Mouse (Mus musculus) erythroblast, embryonic 14.5 days (primary cell): ENCODE measurements around the gene Bola2. TPM values are rescaled to one million over a fixed set of nuclear protein-coding genes. Genes with fewer than 3 reads are reported as not detected.

Experiments
- H3K27me3 ChIP-seq: 2 replicates; pipeline ENCODE4 v1.6.1; 2012; ENCODE audit warnings: inconsistent platforms; ENCODE audit not compliant: control insufficient read depth
- H3K36me3 ChIP-seq: 2 replicates; pipeline ENCODE4 v1.6.1; 2012; ENCODE audit warnings: mild to moderate bottlenecking, inconsistent platforms; ENCODE audit not compliant: control insufficient read depth
- H3K4me1 ChIP-seq: 2 replicates; pipeline ENCODE4 v1.6.1; 2012; ENCODE audit warnings: inconsistent platforms; ENCODE audit not compliant: control insufficient read depth
- H3K4me3 ChIP-seq: replicated peaks from 2 replicates; pipeline ENCODE3; 2012; ENCODE audit warnings: moderate library complexity, mild to moderate bottlenecking, inconsistent platforms
- H3K9me3 ChIP-seq: 2 replicates; pipeline ENCODE4 v1.6.1; 2012; ENCODE audit warnings: low read length, inconsistent platforms, mixed read lengths; ENCODE audit not compliant: control insufficient read depth
- GATA1 ChIP-seq: IDR thresholded peaks from 2 replicates; pipeline ENCODE4 v1.6.1; 2012; ENCODE audit warnings: low read length, inconsistent platforms, mixed read lengths
- TAL1 ChIP-seq: IDR thresholded peaks from 3 replicates; pipeline ENCODE4 v1.6.1; 2012; ENCODE audit warnings: low read length, inconsistent platforms, mixed read lengths
- polyA plus RNA-seq: library from polyadenylated mRNA; stranded (reverse); fragments of >175 nt; gene quantifications from 2 replicates; pipeline ENCODE4 v1.2.3, GENCODE M21; 2012

Bola2 gene
- polyA plus RNA-seq: 14.2 and 14.8 TPM in 2 replicates

DNA sequence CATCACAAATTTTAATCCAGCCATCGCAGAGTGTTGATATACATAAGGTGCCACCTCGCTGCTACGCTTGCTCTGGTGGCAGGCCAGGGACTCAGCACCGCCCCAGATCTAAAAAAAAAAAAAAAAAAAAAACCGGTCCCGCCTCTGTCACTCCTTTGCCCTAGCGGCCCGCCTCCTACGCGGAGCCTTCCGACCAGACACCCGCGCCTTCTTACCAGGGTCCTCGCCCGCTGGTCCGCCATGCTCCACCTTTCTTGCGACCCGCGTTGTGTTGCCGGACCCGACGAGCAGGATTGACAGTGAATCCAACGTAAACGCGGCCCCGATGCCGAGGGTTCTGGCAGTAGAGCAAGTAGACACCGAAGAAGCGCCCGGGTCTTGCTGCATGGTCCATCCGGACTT, at the start of gene Bola2:
TSS of gene Bola2 (plus strand) at position 192 of the 402 bp plus-strand sequence.
- Histone ChIP-seq H3K27me3 (no peaks in the 10 kb centered on the region), H3K36me3 (peaks cover 36% of the 10 kb centered on the region), H3K4me1 (peaks cover 44% of the 10 kb centered on the region), H3K4me3 (peak within 1 kb of the TSS; percentile 89), H3K9me3 (no peaks in the 10 kb centered on the region)
- TF ChIP-seq GATA1 (no peak), TAL1 (no peak)

DNA sequence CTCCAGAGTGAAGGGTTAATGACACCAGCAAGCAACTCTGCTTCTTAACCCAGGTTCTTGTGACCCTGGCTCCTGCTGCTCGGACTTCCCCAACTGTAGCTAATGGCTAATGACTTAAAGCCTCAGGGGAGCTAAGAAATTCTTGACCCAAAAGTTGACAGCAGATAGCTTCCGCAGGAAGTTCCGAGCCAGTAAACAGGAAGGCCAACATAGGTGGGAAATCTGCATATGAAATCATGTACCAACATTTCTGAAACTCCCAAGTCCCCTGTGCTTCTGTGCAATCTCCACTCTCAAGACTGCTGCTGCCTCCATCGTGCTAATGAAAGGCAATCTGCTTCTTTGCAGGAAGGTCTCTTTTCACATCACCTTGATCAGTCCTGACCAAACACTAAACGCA, 49.5 kb upstream of the Bola2 start:
- H3K36me3 ChIP-seq: no peaks in the 10 kb centered on the region
- no peak for TF ChIP-seq TAL1
- no peak for TF ChIP-seq GATA1
- no peaks in the 10 kb centered on the region for H3K9me3 ChIP-seq
- no peaks in the 10 kb centered on the region for H3K27me3 ChIP-seq
- peaks cover 22% of the 10 kb centered on the region for H3K4me1 ChIP-seq
- H3K4me3 ChIP-seq: no peak overlapping the region

DNA sequence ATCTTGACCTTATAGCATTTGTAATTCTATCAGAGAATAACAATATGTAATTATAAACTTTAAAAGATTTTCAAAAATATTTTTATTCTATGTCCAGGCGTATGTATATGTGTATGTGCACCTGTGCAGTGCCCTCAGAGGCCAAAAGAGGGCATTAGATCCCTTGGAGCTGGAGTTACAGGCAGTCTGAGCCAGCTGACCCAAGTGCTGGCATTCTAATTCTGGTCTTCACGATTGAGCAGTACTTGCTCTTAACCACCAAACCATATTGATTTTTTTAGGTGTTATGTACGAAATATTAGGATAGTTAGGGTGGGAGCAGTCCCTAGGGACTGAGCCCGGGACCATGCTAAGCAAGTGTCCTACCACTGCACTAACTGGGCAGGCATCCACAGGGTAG, 46.7 kb upstream of the Bola2 start:
- Histone ChIP-seq H3K27me3 (no peaks in the 10 kb centered on the region), H3K4me3 (peak overlapping the region; percentile 70), H3K36me3 (peaks cover 11% of the 10 kb centered on the region), H3K9me3 (no peaks in the 10 kb centered on the region), H3K4me1 (peaks cover 45% of the 10 kb centered on the region)
- TF ChIP-seq GATA1: no peak
- TF ChIP-seq TAL1: no peak

DNA sequence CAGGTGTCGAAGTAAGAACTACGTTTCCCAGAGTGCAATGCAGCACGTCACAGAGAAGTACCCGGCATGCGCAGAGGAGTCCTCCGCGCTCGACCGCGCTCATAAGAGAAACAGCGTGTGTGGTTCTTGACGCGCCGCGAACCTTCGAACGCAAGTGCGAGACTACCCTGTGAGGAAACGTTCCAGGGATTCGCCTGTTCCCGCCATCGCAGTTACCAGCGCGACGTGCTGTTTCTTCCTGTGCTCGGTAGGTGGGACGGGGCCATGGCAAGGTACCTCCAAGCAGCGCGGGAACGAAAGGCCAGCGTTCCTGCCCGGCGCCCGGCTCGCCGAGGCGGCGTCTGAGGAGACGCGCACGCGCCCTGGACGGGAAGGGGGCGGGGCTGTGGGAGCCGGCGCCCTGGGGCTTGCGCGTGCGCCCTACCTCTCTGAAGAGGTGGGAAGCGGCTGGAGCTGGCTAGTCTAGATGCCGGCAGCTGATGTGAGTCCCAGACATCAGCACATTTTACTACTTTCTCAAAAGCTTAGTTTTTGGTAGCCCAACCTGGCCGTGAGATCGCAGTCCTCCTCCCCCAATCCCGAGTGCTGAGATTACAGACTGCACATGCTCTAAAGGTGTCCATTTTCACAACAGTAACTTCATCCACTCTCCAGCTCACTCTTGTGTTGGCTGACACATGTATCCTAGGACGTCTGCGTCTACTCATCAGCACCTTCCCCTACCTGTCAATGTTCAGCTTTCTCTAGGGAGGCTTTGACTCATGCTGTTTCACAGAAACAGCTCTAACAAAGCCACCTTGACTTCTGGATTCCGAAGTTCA, 45.8 kb upstream of the Bola2 start, which contains the start of gene Sgf29:
TSS of gene Sgf29 (plus strand) at position 79 of the 821 bp plus-strand sequence.
- H3K27me3 ChIP-seq: no peaks in the 10 kb centered on the region
- H3K36me3 ChIP-seq: peaks cover 18% of the 10 kb centered on the region
- no peaks in the 10 kb centered on the region for H3K9me3 ChIP-seq
- H3K4me3 ChIP-seq: peak within 1 kb of the TSS; percentile 70
- TF ChIP-seq TAL1 (no peak), GATA1 (peak; percentile 38; the same call in 1 of the 2 replicates)
- peaks cover 53% of the 10 kb centered on the region for H3K4me1 ChIP-seq

DNA sequence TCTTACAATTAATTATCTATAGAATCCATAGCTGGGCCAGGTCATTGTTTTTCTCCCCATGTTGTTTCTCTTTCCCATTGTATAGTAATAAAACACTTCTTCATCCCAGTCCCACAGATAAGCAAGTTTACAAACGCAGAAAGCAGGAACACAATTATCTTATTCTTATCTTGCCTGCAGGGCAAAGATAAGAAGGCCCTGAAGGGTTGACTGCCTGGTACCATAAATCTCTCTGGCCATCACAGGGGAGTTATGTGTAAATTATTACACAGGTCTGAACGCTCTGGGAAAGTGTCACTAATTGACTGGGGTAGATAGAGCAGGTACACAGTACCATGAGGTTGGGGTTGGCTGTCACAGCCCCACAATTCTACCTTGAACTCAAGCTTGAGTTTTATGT, 44.3 kb upstream of the Bola2 start:
- TF ChIP-seq GATA1 (peak; percentile 82), TAL1 (no peak)
- Histone ChIP-seq H3K9me3 (no peaks in the 10 kb centered on the region), H3K27me3 (no peaks in the 10 kb centered on the region), H3K4me3 (peak overlapping the region; percentile 30), H3K36me3 (peaks cover 23% of the 10 kb centered on the region), H3K4me1 (peaks cover 62% of the 10 kb centered on the region)

DNA sequence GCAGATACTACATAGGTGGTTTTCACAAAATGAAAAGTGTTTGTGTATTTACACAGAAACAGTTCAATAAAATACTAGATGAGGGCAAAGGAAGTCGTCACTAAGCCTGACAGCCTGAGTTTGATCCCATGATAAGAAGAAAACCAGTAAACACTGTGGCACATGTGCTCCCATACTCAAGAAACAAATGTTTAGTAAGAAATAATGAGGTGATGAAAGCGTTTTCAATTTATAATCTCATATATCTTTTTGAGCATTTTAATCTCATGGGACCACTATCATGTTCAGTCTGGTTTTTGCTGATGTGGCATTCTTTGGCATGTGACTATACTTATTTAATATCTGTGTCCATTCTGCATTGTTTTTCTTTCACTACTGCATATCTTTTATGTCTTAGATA, 41.2 kb upstream of the Bola2 start:
- H3K36me3 ChIP-seq: peaks cover 30% of the 10 kb centered on the region
- no peak overlapping the region for H3K4me3 ChIP-seq
- peaks cover 69% of the 10 kb centered on the region for H3K4me1 ChIP-seq
- TF ChIP-seq TAL1: no peak
- TF ChIP-seq GATA1: no peak
- no peaks in the 10 kb centered on the region for H3K27me3 ChIP-seq
- no peaks in the 10 kb centered on the region for H3K9me3 ChIP-seq

DNA sequence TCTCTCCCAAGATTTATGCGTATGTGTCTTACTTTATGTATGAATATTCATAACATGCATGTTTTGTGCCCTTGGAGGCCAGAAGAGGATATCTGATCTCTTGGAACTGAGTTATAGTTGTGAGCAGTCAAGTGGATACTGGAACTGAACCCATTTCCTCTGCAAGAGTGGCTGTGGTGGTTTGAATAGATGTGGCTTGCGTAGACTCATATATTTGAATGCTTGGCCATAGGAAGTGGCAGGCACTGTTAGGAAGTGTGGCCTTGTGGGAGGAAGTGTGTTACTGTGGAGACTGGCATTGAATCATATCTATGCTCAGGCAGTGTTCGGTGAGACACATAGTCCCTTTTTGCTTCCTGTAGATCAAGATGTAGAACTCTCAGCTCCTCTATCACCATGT, 39.5 kb upstream of the Bola2 start:
- Histone ChIP-seq H3K36me3 (peaks cover 30% of the 10 kb centered on the region), H3K4me3 (no peak overlapping the region)

DNA sequence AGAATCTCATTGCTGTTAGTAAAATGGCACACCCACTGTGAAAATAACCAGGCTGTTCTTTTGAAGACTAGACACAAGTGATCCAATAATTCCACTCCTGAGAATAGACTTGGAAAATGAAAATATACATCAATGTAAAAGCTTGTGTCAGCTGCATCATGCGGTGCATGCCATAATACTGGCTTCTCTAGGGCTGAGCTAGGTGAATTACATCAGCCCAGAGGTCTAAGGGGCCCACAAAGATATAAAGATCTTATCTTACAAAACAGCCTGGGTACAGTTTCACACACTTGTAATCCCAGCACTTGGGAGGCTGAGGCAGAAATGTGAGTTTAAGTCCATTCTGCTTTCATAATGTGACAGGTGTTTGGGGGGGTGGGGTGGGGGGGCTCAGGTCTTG, 37.7 kb upstream of the Bola2 start:
- TF ChIP-seq TAL1 (no peak), GATA1 (no peak)
- Histone ChIP-seq H3K4me3 (no peak overlapping the region), H3K4me1 (peaks cover 36% of the 10 kb centered on the region), H3K9me3 (no peaks in the 10 kb centered on the region), H3K27me3 (no peaks in the 10 kb centered on the region), H3K36me3 (peaks cover 35% of the 10 kb centered on the region)

More for the DNA sequence above, 39.5 kb upstream of the Bola2 start:
- Histone ChIP-seq H3K9me3 (no peaks in the 10 kb centered on the region), H3K27me3 (no peaks in the 10 kb centered on the region), H3K4me1 (peaks cover 53% of the 10 kb centered on the region)
- TF ChIP-seq TAL1 (no peak), GATA1 (no peak)

DNA sequence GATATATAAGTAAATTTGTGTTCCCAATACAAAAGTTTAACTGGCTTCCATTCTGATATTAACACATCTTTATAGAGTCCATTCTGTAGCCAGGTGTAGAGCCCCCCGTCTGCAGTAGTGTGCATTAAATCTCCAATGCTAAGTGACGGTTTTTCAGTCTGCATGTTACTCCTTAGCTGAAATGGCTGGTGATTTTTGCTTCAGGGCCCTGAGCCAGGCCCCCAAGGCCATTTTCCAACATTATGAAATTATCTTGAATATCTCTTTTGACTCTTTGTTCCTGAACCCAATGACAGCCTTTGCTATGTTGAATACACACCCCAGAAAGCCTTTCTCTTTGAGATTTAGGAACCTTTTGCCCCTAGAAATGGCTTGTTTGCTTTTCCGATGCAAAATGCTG, 35.4 kb upstream of the Bola2 start:
- TF ChIP-seq GATA1 (no peak), TAL1 (no peak)

More for the DNA sequence above, 35.4 kb upstream of the Bola2 start:
- no peaks in the 10 kb centered on the region for H3K9me3 ChIP-seq
- H3K4me1 ChIP-seq: peaks cover 23% of the 10 kb centered on the region
- no peaks in the 10 kb centered on the region for H3K27me3 ChIP-seq
- peaks cover 45% of the 10 kb centered on the region for H3K36me3 ChIP-seq
- no peak overlapping the region for H3K4me3 ChIP-seq
